ENCODE assay signal across 8 mouse cellular contexts in genomic region chr2:180333778-180334550, GRCm38 (mm10). TPM values are rescaled to one million over a fixed set of nuclear protein-coding genes. Genes with fewer than 3 reads are reported as not detected.
DNase-seq lines count a peak whose midpoint lies in the region; ATAC-seq lines count a peak whose summit lies in the region.

No protein-coding gene starts in this region.

- WGBS in lung, embryonic 15.5 days, result under 1% methylated on average over 69 of the region's 69 CpGs
- WGBS in forebrain, embryonic 16.5 days, result under 1% methylated on average over 69 of the region's 69 CpGs
- 1% methylated on average over 69 of the region's 69 CpGs for WGBS in limb, embryonic 15.5 days
- under 1% methylated on average over 68 of the region's 69 CpGs for WGBS in stomach, embryonic 15.5 days

- H3K4me1 ChIP-seq in lung, embryonic 15.5 days, result peaks cover 43% of the 10 kb centered on the region
- peaks cover 13% of the 10 kb centered on the region for H3K4me1 ChIP-seq in forebrain, embryonic 16.5 days (replicated peaks; ENCODE audit: control insufficient read depth, insufficient read depth, low read length)
- peaks cover 16% of the 10 kb centered on the region for H3K4me1 ChIP-seq in limb, embryonic 15.5 days
- H3K4me1 ChIP-seq in stomach, embryonic 15.5 days, result peaks cover 15% of the 10 kb centered on the region

- ATAC-seq in lung, embryonic 15.5 days (ENCODE audit: borderline replicate concordance, extremely low read depth, low FRiP score, low TSS enrichment), result peak; percentile 9; the same call in 1 of the 2 replicates
- ATAC-seq in forebrain, embryonic 16.5 days, result no peak
- no peak for ATAC-seq in limb, embryonic 15.5 days (ENCODE audit: insufficient number of reproducible peaks, low FRiP score, low TSS enrichment, low read depth)
- 0 out of 2 replicates have a peak, but pooled peaks have one; percentile 6 for ATAC-seq in stomach, embryonic 15.5 days (ENCODE audit: insufficient read depth, low FRiP score, low read depth)

- peak overlapping the region; percentile 78 for H3K9ac ChIP-seq in lung, embryonic 15.5 days
- peak overlapping the region; percentile 15 for H3K9ac ChIP-seq in forebrain, embryonic 16.5 days (replicated peaks; ENCODE audit: low read depth, low read length)
- 0 out of 2 replicates have a peak overlapping the region, but pooled peaks have one; percentile 8 for H3K9ac ChIP-seq in limb, embryonic 15.5 days
- H3K9ac ChIP-seq in stomach, embryonic 15.5 days, result peak overlapping the region; percentile 37

- no peak for DNase-seq in lung, postnatal 36 days
- no peak for DNase-seq in thymus, postnatal 10 days (ENCODE audit: low spot score in 2 of 2)
- DNase-seq in cerebellum, postnatal 25 days, result no peak
- DNase-seq in ovary, postnatal 36 days (ENCODE audit: low spot score), result no peak

- no peaks in the 10 kb centered on the region for H3K36me3 ChIP-seq in lung, embryonic 15.5 days
- no peaks in the 10 kb centered on the region for H3K36me3 ChIP-seq in forebrain, embryonic 16.5 days (ENCODE audit: control insufficient read depth, insufficient read depth)
- no peaks in the 10 kb centered on the region for H3K36me3 ChIP-seq in limb, embryonic 15.5 days
- H3K36me3 ChIP-seq in stomach, embryonic 15.5 days, result no peaks in the 10 kb centered on the region

- H3K4me2 ChIP-seq in lung, embryonic 15.5 days, result peak overlapping the region; percentile 65
- H3K4me2 ChIP-seq in forebrain, embryonic 16.5 days (ENCODE audit: low read length), result peak overlapping the region; percentile 49
- peak overlapping the region; percentile 56 for H3K4me2 ChIP-seq in limb, embryonic 15.5 days
- H3K4me2 ChIP-seq in stomach, embryonic 15.5 days, result peak overlapping the region; percentile 68

- peaks cover 20% of the 10 kb centered on the region; the same call in 1 of the 2 replicates for H3K27me3 ChIP-seq in lung, embryonic 15.5 days
- peaks cover 41% of the 10 kb centered on the region for H3K27me3 ChIP-seq in forebrain, embryonic 16.5 days (replicated peaks; ENCODE audit: control insufficient read depth, insufficient read depth, low read length)
- H3K27me3 ChIP-seq in limb, embryonic 15.5 days, result peaks cover 84% of the 10 kb centered on the region
- peaks cover 44% of the 10 kb centered on the region for H3K27me3 ChIP-seq in stomach, embryonic 15.5 days (replicated peaks)

- H3K27ac ChIP-seq in lung, embryonic 15.5 days, result peak overlapping the region; percentile 86
- H3K27ac ChIP-seq in forebrain, embryonic 16.5 days (ENCODE audit: low read length), result no peak overlapping the region
- no peak overlapping the region for H3K27ac ChIP-seq in limb, embryonic 15.5 days
- H3K27ac ChIP-seq in stomach, embryonic 15.5 days, result peak overlapping the region; percentile 51; the same call in 1 of the 2 replicates

- peak overlapping the region; percentile 67 for H3K4me3 ChIP-seq in lung, embryonic 15.5 days
- H3K4me3 ChIP-seq in forebrain, embryonic 16.5 days (replicated peaks; ENCODE audit: low read length), result peak overlapping the region; percentile 27
- peak overlapping the region; percentile 32 for H3K4me3 ChIP-seq in limb, embryonic 15.5 days
- H3K4me3 ChIP-seq in stomach, embryonic 15.5 days (replicated peaks), result peak overlapping the region; percentile 48

- no peaks in the 10 kb centered on the region for H3K9me3 ChIP-seq in lung, embryonic 15.5 days
- no peaks in the 10 kb centered on the region for H3K9me3 ChIP-seq in forebrain, embryonic 16.5 days (ENCODE audit: control insufficient read depth, low read length)
- H3K9me3 ChIP-seq in limb, embryonic 15.5 days, result no peaks in the 10 kb centered on the region
- no peaks in the 10 kb centered on the region for H3K9me3 ChIP-seq in stomach, embryonic 15.5 days

RNA-seq across cellular contexts. Expression of gene Gata5, which starts 0.5 kb away (rescaled TPM):
- polyA plus RNA-seq in lung, embryonic 15.5 days (2015; fragmentation: Nextera tagmentation; extraction: Ambion mirVana), result 26.2 and 27.8 TPM in 2 replicates
- polyA plus RNA-seq in forebrain, embryonic 16.5 days (2015; fragmentation: Nextera tagmentation; extraction: Ambion mirVana), result not detected in 2 replicates
- polyA plus RNA-seq in limb, embryonic 15.5 days (2015; fragmentation: Nextera tagmentation; extraction: Ambion mirVana), result not detected in 2 replicates
- polyA plus RNA-seq in stomach, embryonic 15.5 days (2015; fragmentation: Nextera tagmentation; extraction: Ambion mirVana), result 5.5 and 6.0 TPM in 2 replicates

RNA-seq across cellular contexts. Expression of gene Rbbp8nl, which starts 44.3 kb away (rescaled TPM):
- polyA plus RNA-seq in lung, embryonic 15.5 days (2015; fragmentation: Nextera tagmentation; extraction: Ambion mirVana), result 2.3 and 3.1 TPM in 2 replicates
- not detected in 2 replicates for polyA plus RNA-seq in forebrain, embryonic 16.5 days (2015; fragmentation: Nextera tagmentation; extraction: Ambion mirVana)
- 2.0 and 2.3 TPM in 2 replicates for polyA plus RNA-seq in limb, embryonic 15.5 days (2015; fragmentation: Nextera tagmentation; extraction: Ambion mirVana)
- polyA plus RNA-seq in stomach, embryonic 15.5 days (2015; fragmentation: Nextera tagmentation; extraction: Ambion mirVana), result 3.1 and 3.4 TPM in 2 replicates

Comparison
In these comparisons a context has a peak if more than half of its experiments do, and no peak if none do; other contexts are left out.
1. ATAC-seq: peak in lung, embryonic 15.5 days (single experiment) and stomach, embryonic 15.5 days (single experiment); none in forebrain, embryonic 16.5 days (single experiment) and limb, embryonic 15.5 days (single experiment).
2. H3K27ac ChIP-seq: peak in lung, embryonic 15.5 days (single experiment) and stomach, embryonic 15.5 days (single experiment); none in forebrain, embryonic 16.5 days (single experiment) and limb, embryonic 15.5 days (single experiment).
3. H3K9ac ChIP-seq: peak in every context shown above with its lines; median percentile 78 in lung, embryonic 15.5 days; 37 in stomach, embryonic 15.5 days; 15 in forebrain, embryonic 16.5 days; 8 in limb, embryonic 15.5 days.
4. Peak in every context shown above with its lines, with median percentiles within 50 percentile points of each other: H3K4me2 ChIP-seq and H3K4me3 ChIP-seq.